Mouse (Mus musculus): Measurements from ENCODE around the gene Kcnk15. TPM values are rescaled to one million over a fixed set of nuclear protein-coding genes. Genes with fewer than 3 reads are reported as not detected.

Kcnk15 gene
- total and polyA plus RNA-seq, 2 experiments from 2014 or later = 0.11 to 0.12 TPM

DNA sequence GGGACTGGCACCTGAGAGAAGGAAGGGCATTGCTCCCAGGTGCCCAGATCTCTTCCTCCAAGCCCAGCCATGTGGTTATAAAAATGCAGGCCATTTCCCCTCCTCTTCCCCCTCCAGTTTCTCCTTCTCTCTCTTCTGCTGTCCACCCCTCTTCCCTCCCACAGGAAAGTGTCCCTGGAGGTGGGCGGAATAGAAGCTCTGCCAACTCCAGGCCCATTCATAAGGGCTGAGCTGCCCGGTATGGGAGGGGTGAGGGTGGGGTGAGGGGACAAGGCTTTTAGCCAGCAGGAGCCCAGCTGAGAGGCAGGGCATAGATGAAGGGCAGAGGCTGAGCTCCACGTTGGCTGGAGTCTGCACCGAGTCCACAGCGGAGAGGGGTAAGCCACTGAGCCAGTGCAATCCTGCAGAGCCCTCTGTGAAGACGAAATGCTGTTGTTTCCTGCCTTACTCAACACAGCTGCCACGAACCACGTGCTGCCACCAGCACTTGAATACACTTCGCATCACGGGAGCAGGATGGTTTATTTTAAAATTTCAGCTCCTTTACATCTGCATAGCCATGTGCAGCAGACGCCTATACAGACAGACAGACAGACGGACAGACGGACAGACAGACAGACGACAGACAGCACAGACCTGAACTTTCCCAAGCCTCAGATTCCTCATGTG lies 23.5 kb downstream of the Kcnk15 start:
- no peaks in the 10 kb centered on the region for H3K27me3 ChIP-seq (ENCODE audit: insufficient read depth, low read length)
- 58% methylated on average over 14 of the region's 14 CpGs for WGBS
- no peaks in the 10 kb centered on the region for H3K9me3 ChIP-seq (ENCODE audit: low read length)
- DNase-seq (ENCODE audit: low spot score) (no peak), ATAC-seq (ENCODE audit: low FRiP score) (no peak)
- no peak overlapping the region for H3K9ac ChIP-seq (replicated peaks; ENCODE audit: low read length, poor library complexity, severe bottlenecking)
- H3K4me3 ChIP-seq (ENCODE audit: low read depth, low read length) = no peak overlapping the region
- H3K4me2 ChIP-seq (ENCODE audit: low read depth, low read length, poor library complexity, severe bottlenecking) = no peak overlapping the region
- TF ChIP-seq CTCF (IDR thresholded peaks at IDR 0.05) = no peak
- 0 out of 2 replicates have a peak, but pooled peaks cover 2% of the 10 kb centered on the region for H3K4me1 ChIP-seq (ENCODE audit: insufficient read depth, low read length)
- peaks cover 6% of the 10 kb centered on the region; the same call in 1 of the 2 replicates for H3K36me3 ChIP-seq (ENCODE audit: insufficient read depth, low read length)
- H3K27ac ChIP-seq (ENCODE audit: low read depth, low read length) = no peak overlapping the region

GRCm38 (mm10) chr2:163880891-163881290 lies 27.4 kb downstream of the Kcnk15 start:
- DNase-seq (ENCODE audit: low spot score) = no peak
- Histone ChIP-seq H3K36me3 (ENCODE audit: insufficient read depth, low read length) (no peaks in the 10 kb centered on the region), H3K27me3 (ENCODE audit: insufficient read depth, low read length) (no peaks in the 10 kb centered on the region), H3K4me1 (ENCODE audit: insufficient read depth, low read length) (0 out of 2 replicates have a peak, but pooled peaks cover 2% of the 10 kb centered on the region), H3K4me2 (ENCODE audit: low read depth, low read length, poor library complexity, severe bottlenecking) (no peak overlapping the region), H3K4me3 (ENCODE audit: low read depth, low read length) (no peak overlapping the region), H3K27ac (ENCODE audit: low read depth, low read length) (no peak overlapping the region), H3K9ac (replicated peaks; ENCODE audit: low read length, poor library complexity, severe bottlenecking) (no peak overlapping the region), H3K9me3 (ENCODE audit: low read length) (no peaks in the 10 kb centered on the region)
- TF ChIP-seq CTCF (IDR thresholded peaks at IDR 0.05) = no peak
- WGBS = 69% methylated on average over 6 of the region's 6 CpGs
- no peak for ATAC-seq (ENCODE audit: low FRiP score)

- Histone ChIP-seq H3K27ac (ENCODE audit: low read depth, low read length) (no peak overlapping the region), H3K4me1 (ENCODE audit: insufficient read depth, low read length) (no peaks in the 10 kb centered on the region), H3K36me3 (ENCODE audit: insufficient read depth, low read length) (no peaks in the 10 kb centered on the region), H3K4me2 (ENCODE audit: low read depth, low read length, poor library complexity, severe bottlenecking) (no peak overlapping the region), H3K9me3 (ENCODE audit: low read length) (no peaks in the 10 kb centered on the region), H3K4me3 (ENCODE audit: low read depth, low read length) (no peak overlapping the region), H3K9ac (replicated peaks; ENCODE audit: low read length, poor library complexity, severe bottlenecking) (no peak overlapping the region), H3K27me3 (ENCODE audit: insufficient read depth, low read length) (no peaks in the 10 kb centered on the region)
- 72% methylated on average over 17 of the region's 17 CpGs for WGBS
- no peak for ATAC-seq (ENCODE audit: low FRiP score)
- no peak for DNase-seq (ENCODE audit: low spot score)
- TF ChIP-seq CTCF (IDR thresholded peaks at IDR 0.05) = no peak
Observed at GRCm38 (mm10) chr2:163882859-163883652, 29.6 kb downstream of the Kcnk15 start.

- Histone ChIP-seq H3K4me1 (ENCODE audit: insufficient read depth, low read length) (no peaks in the 10 kb centered on the region), H3K36me3 (ENCODE audit: insufficient read depth, low read length) (no peaks in the 10 kb centered on the region), H3K9ac (replicated peaks; ENCODE audit: low read length, poor library complexity, severe bottlenecking) (no peak overlapping the region), H3K27me3 (ENCODE audit: insufficient read depth, low read length) (no peaks in the 10 kb centered on the region), H3K9me3 (ENCODE audit: low read length) (no peaks in the 10 kb centered on the region), H3K4me3 (ENCODE audit: low read depth, low read length) (no peak overlapping the region), H3K4me2 (ENCODE audit: low read depth, low read length, poor library complexity, severe bottlenecking) (no peak overlapping the region), H3K27ac (ENCODE audit: low read depth, low read length) (no peak overlapping the region)
- ATAC-seq (ENCODE audit: low FRiP score) = no peak
- WGBS = 44% methylated on average over 6 of the region's 6 CpGs
- DNase-seq (ENCODE audit: low spot score) = no peak
- TF ChIP-seq CTCF (IDR thresholded peaks at IDR 0.05) = no peak
Observed at GRCm38 (mm10) chr2:163889411-163889810, 36.0 kb downstream of the Kcnk15 start.

GRCm38 (mm10) chr2:163890586-163890985 lies 37.1 kb downstream of the Kcnk15 start:
- ATAC-seq (ENCODE audit: low FRiP score) = no peak
- Histone ChIP-seq H3K4me2 (ENCODE audit: low read depth, low read length, poor library complexity, severe bottlenecking) (no peak overlapping the region), H3K9me3 (ENCODE audit: low read length) (no peaks in the 10 kb centered on the region), H3K27me3 (ENCODE audit: insufficient read depth, low read length) (no peaks in the 10 kb centered on the region), H3K4me3 (ENCODE audit: low read depth, low read length) (no peak overlapping the region), H3K36me3 (ENCODE audit: insufficient read depth, low read length) (0 out of 2 replicates have a peak, but pooled peaks cover 3% of the 10 kb centered on the region), H3K27ac (ENCODE audit: low read depth, low read length) (no peak overlapping the region), H3K4me1 (ENCODE audit: insufficient read depth, low read length) (no peaks in the 10 kb centered on the region), H3K9ac (replicated peaks; ENCODE audit: low read length, poor library complexity, severe bottlenecking) (no peak overlapping the region)
- WGBS = 55% methylated on average over 11 of the region's 11 CpGs
- DNase-seq (ENCODE audit: low spot score) = no peak
- TF ChIP-seq CTCF (IDR thresholded peaks at IDR 0.05) = no peak

DNA sequence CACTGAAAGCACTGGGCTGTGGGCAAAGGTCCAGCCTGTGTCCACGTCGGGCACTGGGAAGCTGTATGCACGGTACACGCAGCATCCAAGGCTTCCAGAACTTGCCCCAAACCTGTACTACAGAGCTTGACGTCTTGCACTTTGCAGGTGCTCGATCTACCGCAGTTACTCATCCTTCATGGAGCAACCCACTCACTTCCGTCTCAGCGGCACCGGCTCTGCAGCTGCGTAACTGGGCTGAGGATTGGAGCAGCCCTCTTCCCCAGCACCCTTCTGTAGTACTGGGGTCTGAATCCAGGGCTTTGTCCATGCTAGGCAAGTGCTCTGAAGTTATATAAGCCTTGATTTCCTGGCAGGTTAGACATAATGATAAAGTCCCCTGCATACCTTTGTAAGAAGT lies 37.8 kb downstream of the Kcnk15 start:
- no peaks in the 10 kb centered on the region for H3K4me1 ChIP-seq (ENCODE audit: insufficient read depth, low read length)
- no peak overlapping the region for H3K4me3 ChIP-seq (ENCODE audit: low read depth, low read length)
- no peak for ATAC-seq (ENCODE audit: low FRiP score)
- H3K27ac ChIP-seq (ENCODE audit: low read depth, low read length) = no peak overlapping the region
- H3K9ac ChIP-seq (replicated peaks; ENCODE audit: low read length, poor library complexity, severe bottlenecking) = no peak overlapping the region
- H3K36me3 ChIP-seq (ENCODE audit: insufficient read depth, low read length) = 0 out of 2 replicates have a peak, but pooled peaks cover 3% of the 10 kb centered on the region
- H3K4me2 ChIP-seq (ENCODE audit: low read depth, low read length, poor library complexity, severe bottlenecking) = no peak overlapping the region
- no peak for DNase-seq (ENCODE audit: low spot score)
- WGBS = 92% methylated on average over 11 of the region's 11 CpGs
- H3K9me3 ChIP-seq (ENCODE audit: low read length) = no peaks in the 10 kb centered on the region
- H3K27me3 ChIP-seq (ENCODE audit: insufficient read depth, low read length) = no peaks in the 10 kb centered on the region
- TF ChIP-seq CTCF (IDR thresholded peaks at IDR 0.05) = no peak

Measured in midbrain, postnatal 0 days (tissue).